In genomic region chrX:102366510-102366909, GRCm38 (mm10) we compare ENCODE assay signal across 21 mouse cellular contexts.
A peak's percentile ranks its signal among the peaks of the same experiment; 100 is the strongest.
DNase-seq lines count a peak whose midpoint lies in the region; ATAC-seq and TF ChIP-seq lines count a peak whose summit lies in the region.
"Had no signal": no experiment of that assay in that cellular context is flagged by ENCODE, and none has a peak within 500 bp of the region (broad histone marks: within the 10 kb centered on the region; RNA-seq: fewer than 3 reads in every experiment).

No protein-coding gene starts in this region.

- H3K27me3 ChIP-seq in midbrain, postnatal 0 days (ENCODE audit: insufficient read depth, low read length): no peaks in the 10 kb centered on the region; the same call in 1 of the 2 replicates
- peaks cover 86% of the 10 kb centered on the region for H3K27me3 ChIP-seq in midbrain, embryonic 10.5 days (ENCODE audit: low read depth, poor library complexity, severe bottlenecking)
- H3K27me3 ChIP-seq in forebrain, embryonic 16.5 days (replicated peaks; ENCODE audit: control insufficient read depth, insufficient read depth, low read length): no peaks in the 10 kb centered on the region
- H3K27me3 ChIP-seq: CH12.LX; liver, embryonic 15.5 days had no signal

- no peak overlapping the region for H3K9ac ChIP-seq in midbrain, postnatal 0 days (replicated peaks; ENCODE audit: low read length, poor library complexity, severe bottlenecking)
- no peak overlapping the region for H3K9ac ChIP-seq in forebrain, embryonic 16.5 days (replicated peaks; ENCODE audit: low read depth, low read length)
- H3K9ac ChIP-seq: embryonic facial prominence, embryonic 12.5 days; forebrain, postnatal 0 days; hindbrain, embryonic 14.5 days; intestine, embryonic 15.5 days; limb, embryonic 12.5 days; liver, embryonic 15.5 days; midbrain, embryonic 12.5 days had no signal

- no peaks in the 10 kb centered on the region for H3K4me1 ChIP-seq in midbrain, postnatal 0 days (ENCODE audit: insufficient read depth, low read length)
- H3K4me1 ChIP-seq in midbrain, embryonic 10.5 days: no peaks in the 10 kb centered on the region
- H3K4me1 ChIP-seq in forebrain, embryonic 16.5 days (replicated peaks; ENCODE audit: control insufficient read depth, insufficient read depth, low read length): no peaks in the 10 kb centered on the region
- H3K4me1 ChIP-seq: embryonic facial prominence, embryonic 12.5 days; heart, embryonic 10.5 days; intestine, embryonic 15.5 days; limb, embryonic 12.5 days; liver, embryonic 15.5 days; midbrain, embryonic 12.5 days had no signal

- no peak for ATAC-seq in midbrain, postnatal 0 days (ENCODE audit: low FRiP score)
- ATAC-seq in forebrain, embryonic 16.5 days: no peak
- ATAC-seq: forebrain, postnatal 0 days; intestine, embryonic 15.5 days had no signal

- no peaks in the 10 kb centered on the region for H3K36me3 ChIP-seq in midbrain, postnatal 0 days (ENCODE audit: insufficient read depth, low read length)
- H3K36me3 ChIP-seq in midbrain, embryonic 10.5 days: no peaks in the 10 kb centered on the region
- no peaks in the 10 kb centered on the region for H3K36me3 ChIP-seq in forebrain, embryonic 16.5 days (ENCODE audit: control insufficient read depth, insufficient read depth)
- H3K36me3 ChIP-seq: embryonic facial prominence, embryonic 12.5 days; heart, embryonic 10.5 days; intestine, embryonic 15.5 days; limb, embryonic 12.5 days; liver, embryonic 15.5 days; midbrain, embryonic 12.5 days had no signal

- TF ChIP-seq CTCF in midbrain, postnatal 0 days (IDR thresholded peaks at IDR 0.05): no peak

- WGBS in midbrain, postnatal 0 days: 82% methylated on average over 3 of the region's 3 CpGs
- WGBS in midbrain, embryonic 10.5 days: 89% methylated on average over 3 of the region's 3 CpGs
- 78% methylated on average over 3 of the region's 3 CpGs for WGBS in forebrain, embryonic 16.5 days

- H3K27ac ChIP-seq in midbrain, postnatal 0 days (ENCODE audit: low read depth, low read length): no peak overlapping the region
- no peak overlapping the region for H3K27ac ChIP-seq in midbrain, embryonic 10.5 days (replicated peaks)
- H3K27ac ChIP-seq in forebrain, embryonic 16.5 days (ENCODE audit: low read length): no peak overlapping the region
- H3K27ac ChIP-seq: embryonic facial prominence, embryonic 12.5 days; heart, embryonic 10.5 days; hindbrain, embryonic 14.5 days; intestine, embryonic 15.5 days; left cerebral cortex, adult 2 months; limb, embryonic 12.5 days; liver, embryonic 15.5 days; midbrain, embryonic 12.5 days had no signal

- no peak overlapping the region for H3K4me2 ChIP-seq in midbrain, postnatal 0 days (ENCODE audit: low read depth, low read length, poor library complexity, severe bottlenecking)
- no peak overlapping the region for H3K4me2 ChIP-seq in forebrain, embryonic 16.5 days (ENCODE audit: low read length)
- H3K4me2 ChIP-seq: embryonic facial prominence, embryonic 12.5 days; hindbrain, embryonic 14.5 days; intestine, embryonic 15.5 days; limb, embryonic 12.5 days; liver, embryonic 15.5 days; midbrain, embryonic 12.5 days had no signal

- no peaks in the 10 kb centered on the region for H3K9me3 ChIP-seq in midbrain, postnatal 0 days (ENCODE audit: low read length)
- H3K9me3 ChIP-seq in midbrain, embryonic 10.5 days (replicated peaks): no peaks in the 10 kb centered on the region
- no peaks in the 10 kb centered on the region for H3K9me3 ChIP-seq in forebrain, embryonic 16.5 days (ENCODE audit: control insufficient read depth, low read length)
- H3K9me3 ChIP-seq: embryonic facial prominence, embryonic 12.5 days; heart, embryonic 10.5 days; intestine, embryonic 15.5 days; limb, embryonic 12.5 days; liver, embryonic 15.5 days; midbrain, embryonic 12.5 days had no signal

- DNase-seq in adrenal gland, postnatal 14 days: peak; percentile 40
- DNase-seq in adrenal gland, adult (ENCODE audit: inconsistent age in 2 of 2, low spot score in 1 of 2): no peak
- DNase-seq in midbrain, postnatal 0 days (ENCODE audit: low spot score): peak; percentile 11
- no peak for DNase-seq in midbrain, embryonic 10.5 days (ENCODE audit: low spot score)
- peak; percentile 63 for DNase-seq in cerebellum, adult 8-10 months
- no peak for DNase-seq in lung, postnatal 4 days
- DNase-seq: forebrain, postnatal 0 days; gastrocnemius, postnatal 36 days; heart, postnatal 14 days; right cerebral cortex, postnatal 4 days; thymus, postnatal 25 days had no signal

- H3K4me3 ChIP-seq in midbrain, postnatal 0 days (ENCODE audit: low read depth, low read length): no peak overlapping the region
- no peak overlapping the region for H3K4me3 ChIP-seq in midbrain, embryonic 10.5 days
- no peak overlapping the region for H3K4me3 ChIP-seq in forebrain, embryonic 16.5 days (replicated peaks; ENCODE audit: low read length)
- H3K4me3 ChIP-seq: embryonic facial prominence, embryonic 12.5 days; heart, embryonic 10.5 days; intestine, embryonic 15.5 days; left cerebral cortex, adult 2 months; limb, embryonic 12.5 days; liver, embryonic 15.5 days; midbrain, embryonic 12.5 days had no signal

Comparison
In these comparisons a context has a peak if more than half of its experiments do, and no peak if none do; other contexts are left out.
1. DNase-seq: peak in adrenal gland, postnatal 14 days (single experiment), midbrain, postnatal 0 days (single experiment) and cerebellum, adult 8-10 months (single experiment); none in adrenal gland, adult (0 of 2), midbrain, embryonic 10.5 days (single experiment) and lung, postnatal 4 days (0 of 2).